Mouse (Mus musculus) ovary, adult 2 months (tissue): ENCODE data around the gene Trmt5. TPM values are rescaled to one million over a fixed set of nuclear protein-coding genes. Genes with fewer than 3 reads are reported as not detected.

Experiments
- polyA plus RNA-seq: library from polyadenylated mRNA; depleted of rRNA; stranded (reverse); fragments of >200 nt; gene quantifications from 2 replicates; pipeline ENCODE4 v1.2.3, GENCODE M21; 2012; rRNA removed

Gene Trmt5
- 3.2 and 4.5 TPM in 2 replicates for polyA plus RNA-seq

DNA sequence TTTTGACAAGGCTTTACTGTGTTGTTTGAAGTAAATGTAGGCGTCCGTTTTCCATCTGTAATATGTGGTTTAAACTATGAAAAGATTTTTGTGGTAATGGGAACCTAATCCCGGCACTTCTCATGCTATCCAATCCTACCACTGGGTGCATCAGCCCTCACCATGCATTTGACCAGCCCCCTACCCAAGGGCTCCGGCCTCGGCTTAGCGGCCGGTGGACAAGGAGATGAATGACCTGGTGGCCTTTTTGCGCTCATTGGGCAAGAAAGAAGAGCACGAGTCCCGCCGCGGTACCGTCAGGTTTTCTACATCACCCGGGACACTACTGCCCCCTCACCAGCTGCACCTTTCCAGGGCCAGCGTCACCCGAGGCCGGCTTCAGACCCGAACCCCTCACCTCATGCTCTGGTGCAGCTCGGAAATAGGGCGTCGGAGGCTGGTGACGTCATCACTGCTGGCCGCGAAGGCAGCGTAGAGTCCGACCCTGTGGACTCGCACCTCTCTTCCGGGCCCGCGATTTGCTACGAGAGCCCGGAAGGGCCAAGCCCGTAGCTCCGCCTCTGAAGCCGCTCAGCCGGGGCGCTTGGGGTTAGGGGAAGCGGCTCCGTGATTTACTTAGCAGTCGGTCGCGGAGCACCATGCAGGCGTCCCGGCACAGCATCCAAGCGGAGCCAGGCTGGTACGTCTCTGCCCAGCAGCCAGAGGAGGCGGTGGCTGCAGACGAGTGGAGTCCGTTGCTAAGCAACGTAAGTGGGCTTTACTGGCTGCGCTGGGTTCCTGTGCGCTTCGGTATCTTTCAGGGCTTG, at the start of gene Trmt5, which contains the start of gene Slc38a6:
Gene Trmt5, minus strand, starts transcription at position 424 of the 806 bp plus-strand sequence.
Gene Slc38a6, plus strand, starts transcription at position 493 of the 806 bp plus-strand sequence.

Other genes starting within 250 kb of the Trmt5 start
- 0.31 and 0.71 TPM in 2 replicates for gene Six1, start 232.8 kb downstream of the Trmt5 start, polyA plus RNA-seq
- 1.4 and 1.7 TPM in 2 replicates for gene Six4, start 173.3 kb downstream of the Trmt5 start, polyA plus RNA-seq
- 3.3 and 4.6 TPM in 2 replicates for gene Mnat1, start 163.0 kb downstream of the Trmt5 start, polyA plus RNA-seq
- gene Slc38a6, start 69 bp upstream of the Trmt5 start, polyA plus RNA-seq: 19.0 and 24.5 TPM in 2 replicates